Mouse (Mus musculus): ENCODE data around the gene Cdc20.

- TF ChIP-seq POLR2A (IDR thresholded peaks at IDR 0.05; ENCODE audit: extremely low read depth, insufficient read depth, low read length) = no peak
- TF ChIP-seq CTCF (IDR thresholded peaks at IDR 0.05; ENCODE audit: extremely low read depth, insufficient read depth, low read length) = no peak
These were observed 12.5 kb downstream of the Cdc20 start for GRCm38 (mm10) chr4:118424541-118425160.
